Mouse (Mus musculus): ENCODE measurements around the gene A930017K11Rik.

The A930017K11Rik gene

DNA sequence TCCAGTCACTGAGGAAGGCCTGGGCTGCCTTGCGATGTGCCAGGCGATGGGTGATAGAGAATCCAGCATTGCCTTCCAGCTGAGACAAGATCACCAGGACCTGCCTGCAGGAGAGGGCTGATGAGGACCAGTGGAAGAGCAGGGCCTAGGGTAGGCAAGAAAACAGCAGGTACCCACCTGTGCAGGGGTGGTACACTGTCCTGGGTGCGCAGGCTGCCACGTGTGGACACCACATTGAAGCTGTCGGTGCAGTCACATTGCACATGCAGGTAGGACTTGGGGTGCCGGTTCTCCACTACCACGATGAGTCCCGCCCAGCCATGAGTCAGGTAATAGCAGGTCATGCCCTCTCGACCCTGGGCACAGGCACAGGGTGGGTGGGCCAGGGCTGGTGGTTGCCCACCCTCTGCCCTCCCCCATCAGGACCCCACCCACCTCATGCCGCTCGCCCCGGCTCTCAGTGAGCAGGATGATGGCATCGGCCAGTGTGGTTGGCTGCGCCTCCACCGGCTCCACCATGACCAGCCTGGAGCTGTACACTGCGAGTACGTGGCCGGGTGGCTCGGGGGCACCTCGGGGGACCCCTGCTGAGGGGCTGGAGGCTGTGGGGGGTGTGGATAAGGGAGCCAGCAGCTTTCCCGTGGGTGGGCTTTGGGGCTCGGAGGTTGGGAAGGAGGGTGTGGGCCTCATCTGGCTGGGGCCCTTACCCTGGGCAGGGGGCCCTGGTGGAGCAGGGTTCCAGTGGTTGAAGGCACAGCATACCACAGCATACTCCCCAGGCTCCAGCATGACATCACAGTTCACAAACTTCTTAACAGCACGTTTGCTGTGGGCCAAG, 7.5 kb upstream of the A930017K11Rik start:
- no peak for DNase-seq (ENCODE audit: low read depth, low spot score)

DNA sequence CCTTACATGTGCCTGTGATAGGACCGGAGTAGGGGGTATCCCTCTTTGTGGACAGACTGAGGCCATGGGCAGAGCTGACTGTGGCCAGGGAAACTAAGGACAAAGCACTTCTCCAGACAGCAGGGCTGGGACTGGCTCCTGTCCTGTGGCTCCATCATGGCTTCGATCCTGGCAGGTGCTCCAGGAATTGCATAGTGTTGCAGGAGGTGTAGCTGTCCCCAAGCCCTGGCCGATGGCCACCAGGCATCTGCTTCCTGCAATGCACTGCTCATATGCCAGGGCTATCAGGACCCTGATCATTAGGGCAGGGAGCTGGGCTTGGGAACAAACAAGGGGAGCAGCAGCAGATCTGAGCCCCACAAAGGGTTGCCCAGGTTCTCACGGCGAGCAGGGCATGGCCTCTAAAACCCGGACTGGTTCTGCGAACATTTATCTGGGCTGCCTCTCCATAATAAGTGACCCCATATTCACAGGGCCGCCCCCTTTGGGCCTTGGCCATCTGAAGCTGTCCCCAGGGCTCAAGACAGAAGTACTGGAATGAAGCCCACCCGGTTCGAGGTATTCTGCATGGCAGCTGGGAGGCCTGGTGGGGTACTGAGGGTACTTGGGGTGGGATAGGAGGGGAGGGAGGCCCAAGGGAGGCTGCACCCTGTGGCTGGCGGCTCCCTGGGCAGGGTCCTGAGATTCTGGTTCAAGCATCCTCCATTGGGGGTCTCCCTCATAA, 6.6 kb upstream of the A930017K11Rik start:
- no peak for DNase-seq (ENCODE audit: low read depth, low spot score)

DNA sequence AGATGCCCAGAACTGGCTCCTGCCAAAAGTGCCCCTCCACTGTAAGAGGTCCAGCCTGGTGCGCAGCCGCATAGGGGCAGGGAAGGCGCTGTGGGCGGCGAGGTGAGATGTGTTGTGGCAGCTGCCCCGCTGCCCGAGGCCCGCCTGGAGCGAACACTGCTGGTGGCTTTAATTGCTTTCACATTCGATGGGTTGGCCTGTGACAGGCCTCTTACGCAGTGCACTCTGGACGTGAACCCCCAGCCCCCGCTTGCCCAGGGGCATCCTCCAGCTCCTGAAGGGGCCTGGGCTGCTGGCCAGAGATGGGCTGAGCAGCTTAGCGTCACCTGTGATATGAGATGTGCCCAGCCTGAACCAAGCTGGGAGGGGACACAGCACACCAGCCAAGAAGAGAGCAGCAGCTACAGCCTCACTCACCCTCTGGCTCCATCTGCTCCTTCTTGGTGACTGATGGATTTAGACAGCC, 5.3 kb upstream of the A930017K11Rik start:
- DNase-seq (ENCODE audit: low read depth, low spot score) = no peak

DNA sequence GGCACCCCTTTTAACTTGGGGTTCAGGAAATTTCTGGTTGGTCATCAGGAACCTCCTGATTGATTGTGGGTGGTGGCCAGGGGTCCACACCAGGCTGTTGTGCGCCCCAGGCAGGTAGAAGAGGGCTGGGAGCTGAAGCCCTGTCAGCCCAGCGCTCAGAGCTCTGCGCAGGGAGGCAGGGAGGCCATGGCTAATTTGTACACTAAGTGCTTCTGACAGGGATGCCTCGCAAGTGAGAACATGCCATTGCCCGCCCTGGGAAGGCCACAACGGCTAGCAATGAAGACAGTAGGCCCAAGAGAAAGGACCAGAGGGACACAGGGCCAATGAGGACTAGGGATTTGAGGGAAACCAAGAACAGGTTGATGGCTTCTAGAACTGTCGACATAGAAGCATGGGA, 4.3 kb upstream of the A930017K11Rik start:
- DNase-seq (ENCODE audit: low read depth, low spot score) = no peak

DNA sequence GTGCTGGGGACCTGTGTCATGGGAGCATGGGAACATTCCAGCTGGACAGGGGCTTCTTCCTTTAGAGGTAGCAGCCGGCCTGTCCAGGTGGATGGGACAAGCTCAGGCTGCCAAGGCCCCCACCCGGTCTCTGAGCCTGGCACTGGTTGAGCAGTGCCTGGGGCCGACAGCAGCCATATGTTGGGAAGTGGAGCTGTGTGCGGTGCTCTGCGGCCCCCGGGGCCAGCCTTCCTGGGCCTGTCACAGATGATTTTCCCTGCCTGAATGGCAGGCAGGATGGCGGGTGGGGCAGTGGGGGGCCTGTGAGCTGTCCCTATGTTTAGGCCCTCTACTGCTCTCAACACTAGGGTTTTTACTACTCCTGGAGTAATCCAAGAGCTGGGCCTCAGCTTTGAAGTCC, 3.8 kb upstream of the A930017K11Rik start:
- no peak for DNase-seq (ENCODE audit: low read depth, low spot score)

DNA sequence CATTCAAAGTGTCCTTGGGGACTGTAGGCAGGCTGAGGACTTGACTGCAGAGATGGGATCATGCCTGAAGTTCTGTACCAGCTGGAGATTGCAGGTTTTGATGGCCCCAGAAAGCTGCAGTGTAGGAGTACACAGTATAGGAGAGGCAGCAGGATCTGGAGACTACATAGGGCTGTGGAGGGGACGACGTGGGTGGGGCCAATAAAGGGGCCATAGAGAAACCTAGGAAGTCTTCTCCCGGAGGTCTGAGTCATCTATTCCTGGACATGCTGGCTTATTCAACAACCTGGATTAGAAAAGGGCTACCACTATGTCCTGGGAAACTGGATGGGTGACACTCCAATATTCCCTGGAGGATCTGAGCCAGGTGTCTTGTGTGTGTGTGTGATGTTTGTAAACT, 3.4 kb upstream of the A930017K11Rik start:
- DNase-seq (ENCODE audit: low read depth, low spot score) = no peak

DNA sequence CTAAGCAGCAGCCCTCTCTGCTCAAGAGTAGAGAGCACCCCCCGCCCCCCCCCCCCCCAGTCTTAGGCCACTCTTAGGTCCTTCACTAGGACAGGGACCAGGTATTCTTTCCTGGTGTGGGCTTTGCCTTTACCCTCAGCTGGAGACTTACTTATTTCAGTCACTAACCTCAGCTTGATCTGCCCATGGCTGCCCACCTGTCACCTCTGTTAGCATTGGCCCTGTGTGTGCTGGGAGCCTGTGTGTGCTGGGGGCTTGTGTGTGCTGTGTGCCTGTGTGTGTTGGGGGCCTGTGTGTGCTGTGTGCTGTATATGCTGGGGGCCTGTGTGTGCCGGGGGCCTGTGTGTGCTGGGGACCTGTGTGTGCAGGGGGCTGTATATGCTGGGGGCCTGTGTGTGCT, 2.3 kb upstream of the A930017K11Rik start:
- DNase-seq (ENCODE audit: low read depth, low spot score) = no peak

DNA sequence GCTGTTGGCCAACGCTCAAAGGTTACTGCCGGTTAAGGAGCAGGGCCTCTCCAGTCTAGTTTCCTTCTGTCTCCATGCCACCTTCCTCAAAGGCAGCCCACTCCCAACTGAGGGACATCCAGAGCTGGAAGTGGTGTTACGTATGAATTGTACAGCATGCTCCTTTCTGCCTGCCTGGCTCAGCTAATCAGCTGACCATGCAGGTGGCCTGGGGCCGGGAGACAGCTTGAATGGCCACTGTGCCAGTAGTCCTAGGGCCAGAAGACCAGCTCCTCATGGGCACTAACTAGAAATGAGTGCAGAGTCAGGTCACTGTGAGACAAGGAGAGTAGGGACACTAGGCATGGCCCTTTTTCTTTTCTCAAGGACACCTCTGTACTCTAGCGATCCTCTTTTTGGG, 796 bp upstream of the A930017K11Rik start:
- no peak for DNase-seq (ENCODE audit: low read depth, low spot score)

DNA sequence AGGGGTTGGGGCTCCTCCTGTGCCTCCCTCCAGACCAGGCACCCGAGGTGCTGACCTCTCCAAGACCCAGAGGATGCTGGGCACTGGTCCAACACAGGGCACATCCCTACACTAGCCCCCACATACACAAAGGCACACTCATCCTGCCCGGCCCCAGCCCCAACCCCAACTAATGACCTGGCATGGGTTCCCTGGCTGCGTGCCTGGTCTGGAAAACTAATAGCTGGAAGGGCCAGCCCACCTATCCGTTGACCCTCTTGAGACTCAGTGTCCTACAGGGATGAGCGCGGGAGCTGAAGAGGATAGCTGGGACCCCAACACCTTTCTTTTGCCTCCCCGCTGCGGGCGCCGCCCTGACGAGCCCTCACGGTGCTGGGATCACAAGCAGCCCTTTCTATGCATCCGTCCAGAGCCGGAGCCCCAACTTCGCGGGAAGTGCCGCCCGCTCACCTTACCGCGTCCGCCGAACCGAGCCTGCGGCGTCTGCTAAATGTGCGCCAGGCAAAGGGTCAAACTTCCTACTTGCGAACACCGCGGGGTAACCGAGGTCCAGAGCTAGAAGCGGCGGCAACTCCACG, 1.1 kb downstream of the A930017K11Rik start:
- no peak for DNase-seq (ENCODE audit: low read depth, low spot score)

DNA sequence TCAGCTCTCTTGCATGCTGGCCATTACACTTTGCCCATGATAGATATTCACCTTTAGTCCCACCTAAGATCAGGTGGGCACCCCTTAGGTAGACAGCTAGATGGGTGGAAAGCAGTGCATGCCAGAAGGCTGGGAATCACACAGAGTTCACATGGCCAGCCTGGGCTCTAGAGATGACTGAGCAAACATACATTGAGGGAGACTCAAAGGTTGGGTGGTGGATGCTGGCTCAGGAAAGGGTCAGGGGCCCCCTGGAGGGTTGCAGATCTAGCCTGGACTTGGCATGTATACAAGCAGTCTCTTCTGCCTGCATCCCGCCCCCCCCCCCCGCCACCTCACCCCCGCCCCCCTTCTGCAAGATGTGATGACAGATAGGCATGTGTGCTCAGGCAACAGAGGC, 1.7 kb downstream of the A930017K11Rik start:
- no peak for DNase-seq (ENCODE audit: low read depth, low spot score)

DNA sequence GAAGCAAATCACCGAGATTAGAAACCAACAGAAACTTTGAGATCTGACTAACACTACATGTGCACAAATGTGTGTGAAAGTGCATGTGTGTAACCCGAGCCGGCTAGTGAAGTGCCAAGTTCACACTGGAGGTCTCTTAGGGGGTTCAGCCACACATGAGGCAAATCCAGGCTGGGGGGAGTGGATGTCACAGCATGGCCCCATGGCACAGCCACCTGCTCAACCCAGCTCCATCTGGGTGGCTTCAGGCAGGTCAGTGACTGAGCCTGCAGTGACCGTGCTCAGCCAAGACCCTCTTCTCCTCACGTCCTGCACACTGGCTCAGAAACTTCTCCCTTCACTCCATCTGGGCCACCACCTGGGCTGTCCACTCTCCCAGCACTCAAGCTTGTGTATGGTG, 2.4 kb downstream of the A930017K11Rik start:
- DNase-seq (ENCODE audit: low read depth, low spot score) = no peak

DNA sequence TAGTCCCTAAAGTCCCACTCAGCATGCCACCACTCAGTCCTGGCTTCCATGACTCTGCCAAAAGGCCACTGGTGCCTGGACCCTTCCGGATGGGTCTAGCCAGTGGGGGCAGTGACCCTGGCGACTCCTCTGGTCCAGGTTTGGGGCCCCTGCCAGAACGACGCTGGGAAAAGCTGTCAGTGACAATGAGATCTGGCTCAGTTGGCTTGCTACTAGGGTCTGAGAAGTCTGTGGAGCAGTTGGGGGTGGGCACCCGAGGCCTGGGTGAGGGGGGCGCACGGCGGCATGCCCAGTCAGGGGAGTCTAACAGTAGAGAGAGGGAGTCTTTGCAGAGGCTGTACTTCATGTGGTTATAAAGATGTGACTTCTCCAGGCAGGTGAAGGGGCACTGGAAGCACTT, 4.3 kb downstream of the A930017K11Rik start:
- DNase-seq (ENCODE audit: low read depth, low spot score) = no peak

DNA sequence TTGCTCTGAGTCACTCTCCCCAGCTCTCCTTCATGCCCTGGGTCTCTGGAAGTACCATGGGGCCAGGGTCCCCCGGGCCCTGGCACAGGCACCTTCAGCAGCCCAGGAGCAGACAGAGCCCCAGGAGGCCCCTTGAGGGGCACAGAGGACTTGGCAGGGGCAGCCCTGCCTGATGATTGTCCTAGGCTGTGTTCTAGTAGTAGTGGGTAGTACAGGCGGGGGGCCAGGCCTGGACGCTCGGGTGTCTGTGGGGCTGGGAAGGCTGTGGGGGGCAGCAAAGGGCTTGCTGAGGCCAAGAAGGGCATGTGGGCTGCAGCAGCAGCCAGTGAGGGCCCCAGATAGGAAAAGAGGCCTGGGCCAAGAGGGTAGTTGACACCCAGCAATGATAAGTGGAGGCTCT, 4.8 kb downstream of the A930017K11Rik start:
- DNase-seq (ENCODE audit: low read depth, low spot score) = no peak

DNA sequence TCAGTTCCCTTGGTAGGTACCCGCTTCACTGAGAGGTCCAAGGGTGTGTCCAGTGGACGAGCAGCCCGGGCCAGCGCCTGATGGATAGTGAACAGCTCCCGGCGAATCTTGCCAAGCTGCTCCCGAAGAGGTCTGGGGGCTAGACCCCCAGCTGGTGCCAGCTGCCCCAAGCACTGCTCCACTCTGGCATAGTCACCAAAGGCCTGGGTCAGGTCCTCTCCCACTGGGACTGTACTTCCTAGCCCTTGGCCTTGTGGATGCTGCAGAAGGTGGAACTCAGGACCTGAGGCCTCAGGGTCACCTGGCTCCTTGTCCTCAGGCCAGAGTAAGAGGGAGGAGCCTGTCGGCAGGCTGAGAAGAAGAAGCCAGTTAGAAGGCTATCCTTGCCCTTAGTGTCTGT, 5.5 kb downstream of the A930017K11Rik start:
- no peak for DNase-seq (ENCODE audit: low read depth, low spot score)

DNA sequence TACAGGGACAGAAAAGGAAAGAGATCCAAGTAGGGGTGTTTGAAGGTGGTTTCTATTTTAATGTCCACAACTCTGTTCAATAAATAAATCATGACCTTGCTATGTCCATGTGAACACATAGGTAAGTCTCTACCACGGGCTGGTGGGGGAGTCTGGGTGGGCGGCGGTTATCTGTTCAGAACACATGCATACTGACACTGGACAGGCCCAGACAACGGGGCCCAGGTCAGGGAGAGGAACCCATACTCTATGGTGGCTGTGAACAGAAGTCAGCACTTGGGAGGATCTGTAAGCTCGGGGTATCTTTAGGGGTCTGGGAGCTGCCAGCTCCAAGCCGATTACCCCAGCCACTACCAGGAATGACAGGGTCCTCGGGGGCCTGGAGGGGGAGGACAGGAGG, 6.0 kb downstream of the A930017K11Rik start:
- no peak for DNase-seq (ENCODE audit: low read depth, low spot score)

DNA sequence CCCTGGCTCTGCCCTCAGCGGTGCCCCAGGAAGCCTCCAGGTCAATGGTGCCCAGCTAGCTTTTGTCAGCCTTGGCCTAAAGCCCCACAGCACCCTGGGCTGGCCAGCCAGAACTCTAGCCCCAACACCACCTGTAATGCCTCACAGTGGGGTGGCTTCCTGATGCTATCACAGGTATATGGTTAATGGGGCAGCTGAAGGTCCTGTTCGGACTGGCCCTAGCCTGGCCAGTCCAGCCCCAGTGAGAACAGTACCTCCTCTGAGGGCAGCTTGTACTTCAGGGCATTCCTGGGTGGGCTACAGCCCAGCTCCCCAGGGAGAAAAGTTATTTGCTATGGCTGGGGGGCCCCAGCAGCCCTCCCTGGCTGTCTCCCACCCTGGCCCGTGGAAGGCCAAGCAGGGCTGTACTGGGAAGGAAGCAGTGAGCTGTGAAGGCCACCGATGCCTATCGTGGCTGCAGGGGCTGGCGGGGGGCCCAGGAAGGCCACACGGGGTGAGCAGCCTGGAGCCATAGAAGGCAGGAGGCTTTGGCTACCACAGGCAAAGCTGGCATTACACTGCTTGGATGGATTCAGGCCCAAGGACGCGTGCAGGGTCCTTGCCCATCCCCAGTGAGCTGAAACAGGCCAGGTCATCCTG, 6.7 kb downstream of the A930017K11Rik start:
- no peak for DNase-seq (ENCODE audit: low read depth, low spot score)

DNA sequence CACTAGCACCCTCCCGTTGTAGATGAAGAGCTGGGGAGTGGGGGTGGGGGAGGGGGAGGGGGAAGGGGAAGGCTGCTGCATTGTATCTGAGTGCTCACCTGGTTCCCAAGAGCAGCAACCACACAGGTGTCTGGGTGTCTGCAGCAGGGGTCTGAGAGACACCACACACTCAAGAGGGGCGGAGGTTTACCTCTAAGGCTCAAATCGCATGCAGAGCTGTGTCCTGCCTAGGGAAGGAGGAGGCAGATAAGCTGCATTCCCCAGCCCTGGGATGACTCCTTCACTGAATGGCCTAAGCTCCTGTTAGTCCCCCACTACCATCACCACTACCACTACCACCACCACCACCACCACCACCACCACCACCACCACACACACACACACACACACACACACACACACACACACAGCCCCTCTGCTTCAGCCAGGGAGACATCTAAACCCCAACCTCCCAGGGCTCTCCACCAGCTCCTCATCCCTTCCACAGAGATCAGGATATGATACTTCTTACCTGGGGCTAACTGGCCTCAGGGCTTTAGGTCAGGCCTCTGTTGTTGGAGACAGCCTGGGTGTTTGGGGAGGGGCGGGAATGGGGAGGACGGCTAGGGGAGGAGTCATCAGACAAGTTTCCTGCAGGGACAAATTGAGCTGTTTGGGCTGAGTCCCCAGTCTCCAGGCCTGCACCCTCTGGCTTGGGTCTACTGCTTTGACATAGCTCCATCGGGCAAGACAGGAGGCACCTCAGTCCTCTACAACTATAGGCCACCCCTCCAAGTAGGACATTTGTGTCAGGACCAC, 7.8 kb downstream of the A930017K11Rik start, which contains the start of the genes Pigq and Nhlrc4:
Gene Pigq, minus strand, starts transcription at position 571 of the 798 bp plus-strand sequence.
Gene Nhlrc4, minus strand, starts transcription at position 596 of the 798 bp plus-strand sequence.
- no peak for DNase-seq (ENCODE audit: low read depth, low spot score)

DNA sequence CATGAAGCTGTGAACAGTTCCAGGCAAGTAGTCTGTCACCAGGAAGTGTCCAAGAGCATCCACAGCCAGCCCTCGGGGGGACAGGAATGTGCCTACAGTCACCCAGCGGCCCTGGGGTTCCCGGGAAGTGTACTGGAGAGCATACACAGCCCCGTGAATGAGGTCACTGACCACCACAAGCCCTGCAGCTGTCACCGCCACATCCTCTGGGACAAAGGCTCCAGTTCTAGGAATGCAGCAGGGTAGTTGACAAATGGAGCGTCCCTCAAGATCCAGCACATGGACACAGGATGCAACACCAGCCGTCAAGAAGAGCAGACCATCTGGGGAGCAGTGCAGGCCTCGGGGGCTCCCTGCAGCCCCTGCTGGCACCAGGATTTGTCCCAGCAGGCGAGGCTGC, 8.6 kb downstream of the A930017K11Rik start:
- no peak for DNase-seq (ENCODE audit: low read depth, low spot score)

DNA sequence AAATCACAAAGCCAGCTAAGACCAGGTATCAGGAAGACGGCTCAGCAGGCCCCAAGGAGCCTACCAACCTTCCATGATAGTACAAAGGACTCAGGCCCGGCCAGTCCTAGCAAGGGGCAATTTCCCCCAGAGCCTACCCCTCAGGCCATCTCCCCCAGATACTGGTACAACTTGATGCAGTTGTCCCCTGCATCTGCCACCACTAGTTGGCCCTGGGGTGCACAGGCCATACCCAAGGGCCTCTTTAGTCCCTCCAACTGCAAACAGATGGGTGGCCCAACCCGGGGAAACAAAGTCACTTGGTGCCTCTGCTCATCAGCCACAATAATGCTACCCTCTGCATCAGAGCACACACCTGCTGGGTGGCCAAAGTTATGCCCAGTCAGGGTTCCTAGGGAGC, 9.1 kb downstream of the A930017K11Rik start:
- no peak for DNase-seq (ENCODE audit: low read depth, low spot score)

DNA sequence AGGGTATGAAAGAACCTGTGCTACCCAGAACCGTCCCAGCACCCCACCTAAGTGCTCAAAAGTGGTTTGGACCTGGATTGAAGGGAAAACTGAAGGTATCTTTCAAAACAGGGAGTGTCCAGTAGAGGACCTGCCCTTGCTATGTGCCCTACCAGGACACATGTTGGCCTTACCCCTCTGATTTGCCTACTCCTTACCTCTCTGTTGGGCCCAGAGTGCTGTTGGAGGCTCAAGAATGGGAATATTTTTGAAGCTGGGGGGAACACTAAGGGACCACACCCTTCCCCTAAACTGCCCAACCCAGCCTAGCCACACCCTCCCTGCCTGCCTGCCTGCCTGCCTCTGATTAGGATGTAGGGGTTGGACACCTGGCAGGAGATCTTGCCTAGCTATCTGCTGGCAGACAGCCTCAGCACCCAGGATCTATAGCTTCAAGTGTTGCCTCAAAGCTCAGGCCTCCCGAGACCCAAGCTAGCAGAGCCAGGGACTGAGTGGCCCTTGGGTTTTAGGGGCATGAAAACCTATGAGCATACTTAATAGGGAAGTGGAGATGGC, 9.7 kb downstream of the A930017K11Rik start:
- no peak for DNase-seq (ENCODE audit: low read depth, low spot score)
